Mouse (Mus musculus) megakaryocyte progenitor cell, adult 5-6 weeks (primary cell): ENCODE measurements around the gene Cope. TPM values are rescaled to one million over a fixed set of nuclear protein-coding genes. Genes with fewer than 3 reads are reported as not detected.
A peak's percentile ranks its signal among the peaks of the same experiment; 100 is the strongest.

Experiments
- ATAC-seq: replicated peaks from 2 replicates; pipeline ENCODE4 v1.8.0; 2016; ENCODE audit warnings: mild to moderate bottlenecking, moderate TSS enrichment, inconsistent platforms; ENCODE audit not compliant: poor library complexity
- total RNA-seq, 2 experiments: library from RNA; stranded (forward) in 1 of 2; stranded (reverse) in 1 of 2; fragments of 157-497, 149-512 nt in 1 of 2; fragments of 200-1000 nt in 1 of 2; gene quantifications; 2 replicates each; pipeline versions ENCODE4 v1.2.3 to v1.2.4; 2015 to 2017

The Cope gene
- total RNA-seq (2015) (214 and 223 TPM in 2 replicates), total RNA-seq (2017) (129 and 151 TPM in 2 replicates)

DNA sequence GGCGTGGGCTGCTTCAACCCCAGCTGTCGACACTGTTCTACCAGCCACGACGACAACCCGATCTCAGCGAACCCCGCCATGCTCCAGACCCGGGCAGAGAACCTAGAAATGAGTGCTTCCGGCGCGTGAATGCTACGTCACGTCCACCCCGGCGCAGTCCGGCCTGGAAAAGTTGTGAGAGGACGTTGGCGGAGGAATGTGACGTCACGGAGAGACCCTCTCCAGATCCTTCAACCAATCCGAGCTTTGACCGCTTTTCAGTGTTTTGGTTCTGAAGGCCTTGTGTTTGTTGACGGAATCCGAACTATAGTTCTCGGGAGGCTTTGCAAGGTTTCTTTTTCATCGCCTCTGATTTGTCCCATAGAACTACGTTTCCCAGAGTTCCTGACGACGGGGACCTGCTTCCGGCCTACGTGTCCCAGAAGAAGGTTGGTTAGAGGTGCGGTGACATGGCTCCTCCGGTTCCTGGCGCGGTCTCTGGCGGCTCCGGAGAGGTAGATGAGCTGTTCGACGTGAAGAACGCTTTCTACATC is at the start of gene Cope, which contains the start of gene Ddx49:
Gene Cope, plus strand, starts transcription at position 161 of the 533 bp plus-strand sequence.
Gene Ddx49, minus strand, starts transcription at position 132 of the 533 bp plus-strand sequence.
- peak; percentile 95 for ATAC-seq

DNA sequence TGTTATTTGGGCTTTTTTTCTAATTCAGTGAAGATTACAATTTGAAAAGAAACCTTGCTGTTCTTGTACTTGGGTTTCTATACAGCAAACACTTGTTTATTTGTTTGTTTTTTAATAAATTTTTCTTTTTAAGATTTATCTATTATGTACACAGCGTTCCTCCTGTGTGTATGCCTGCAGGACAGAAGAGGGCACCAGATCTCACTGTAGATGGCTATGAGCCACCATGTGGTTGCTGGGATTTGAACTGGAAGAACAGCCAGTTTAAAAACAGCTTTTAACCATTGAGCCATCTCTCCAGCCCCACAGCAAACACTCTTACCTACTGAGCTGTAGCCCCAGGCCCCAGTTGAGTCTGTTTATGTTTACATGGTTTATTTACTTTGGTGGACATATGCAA is 47.7 kb upstream of the Cope start:
- ATAC-seq, result no peak

GRCm38 (mm10) chr8:70257456-70257855 is 44.9 kb upstream of the Cope start:
- no peak for ATAC-seq

DNA sequence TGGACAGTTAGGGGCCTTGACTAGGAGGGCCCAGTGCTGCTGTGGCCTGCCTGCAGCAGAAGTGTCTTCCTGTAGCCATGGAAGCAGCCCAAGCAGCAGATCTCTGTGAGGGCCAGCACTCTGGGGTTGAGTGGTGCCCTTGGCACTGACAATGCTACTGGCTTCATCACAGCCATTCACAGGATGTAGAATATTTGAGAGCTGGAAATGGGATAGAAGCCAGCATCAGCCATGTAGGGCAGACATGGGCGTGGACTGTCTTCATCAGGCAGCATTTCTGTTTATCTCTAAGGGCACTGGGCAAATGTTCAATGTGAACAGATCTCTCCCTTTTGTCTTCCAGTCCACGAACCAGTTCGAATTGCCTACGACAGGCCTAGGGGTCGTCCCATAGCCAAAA is 43.7 kb upstream of the Cope start:
- ATAC-seq, result peak; percentile 69

GRCm38 (mm10) chr8:70259043-70259442 is 43.3 kb upstream of the Cope start:
- peak; percentile 77 for ATAC-seq

DNA sequence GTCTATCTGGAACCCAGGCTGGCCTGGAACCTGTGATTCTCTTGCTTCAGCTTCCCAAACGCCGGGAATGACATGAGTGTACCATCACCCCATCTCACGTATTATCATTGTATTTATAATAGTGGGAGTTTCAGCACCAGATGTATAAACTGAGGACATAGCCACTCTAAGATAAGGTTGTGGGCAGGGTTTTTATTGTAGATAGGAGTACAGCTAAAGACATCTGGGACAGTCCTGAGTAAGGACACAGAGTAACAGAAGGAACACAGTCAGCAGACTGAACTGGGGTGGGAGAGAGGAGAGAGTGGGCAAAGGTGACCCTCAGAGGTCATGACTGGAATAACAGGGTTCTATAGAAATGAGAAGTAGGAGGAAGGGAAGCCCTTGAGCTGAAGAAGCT is 34.6 kb upstream of the Cope start:
- peak; percentile 46 for ATAC-seq

DNA sequence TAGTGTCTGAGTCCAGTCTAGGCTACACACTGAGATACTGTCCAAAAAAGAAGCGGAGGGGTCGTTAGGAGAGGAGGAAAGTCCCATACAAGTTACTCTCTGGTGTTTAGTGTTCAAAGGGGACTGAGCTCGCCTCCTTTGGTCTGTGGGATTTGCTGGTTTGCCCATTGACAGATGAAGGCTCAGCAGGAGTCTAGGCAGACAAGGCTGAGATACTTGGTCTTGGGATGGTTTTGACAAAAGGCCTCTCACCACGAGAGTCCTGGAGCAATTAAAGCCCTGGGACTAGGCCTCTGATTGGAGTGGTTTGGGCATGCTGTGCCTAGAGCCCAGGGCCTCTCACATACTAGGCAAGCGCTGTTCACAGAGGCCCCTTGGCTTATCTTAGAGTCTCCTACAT is 34.0 kb upstream of the Cope start:
- peak; percentile 1; the same call in 1 of the 2 replicates for ATAC-seq

DNA sequence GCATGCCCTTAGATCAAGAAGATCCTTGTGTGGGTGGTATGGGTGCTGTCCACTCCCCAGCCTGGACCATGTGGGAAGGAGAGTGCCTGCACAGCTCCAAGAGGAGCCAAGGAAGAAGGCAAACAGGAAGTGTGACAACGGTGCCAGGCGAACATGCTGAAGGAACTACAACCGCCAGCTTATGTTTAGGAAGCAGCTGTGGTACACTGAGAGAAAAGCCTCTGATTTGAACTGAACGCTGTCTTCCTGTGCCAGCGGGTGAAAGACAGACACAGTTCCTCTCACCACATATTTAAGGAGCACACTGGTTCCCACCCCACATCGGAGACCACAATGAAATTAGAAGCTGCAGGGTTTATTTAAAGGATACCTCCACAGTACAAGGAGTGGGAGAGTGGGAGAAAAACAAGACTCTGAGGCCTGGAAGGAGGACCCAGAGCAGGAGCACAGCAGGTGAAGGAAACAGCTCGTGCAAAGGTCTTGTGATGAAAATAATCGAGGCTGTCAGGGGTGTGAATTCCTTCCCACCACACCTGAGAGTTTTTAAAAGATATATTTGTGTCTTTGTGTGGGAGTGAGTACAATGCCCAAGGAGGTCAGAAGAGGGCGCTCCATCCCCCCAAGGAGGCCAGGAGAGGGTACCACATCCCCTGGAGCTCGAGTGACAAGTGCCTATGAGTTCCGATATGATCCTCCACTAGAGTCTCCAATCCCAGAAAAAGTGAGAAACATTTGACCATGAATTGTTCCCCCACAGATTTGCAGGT is 33.3 kb upstream of the Cope start:
- peak; percentile 49 for ATAC-seq

DNA sequence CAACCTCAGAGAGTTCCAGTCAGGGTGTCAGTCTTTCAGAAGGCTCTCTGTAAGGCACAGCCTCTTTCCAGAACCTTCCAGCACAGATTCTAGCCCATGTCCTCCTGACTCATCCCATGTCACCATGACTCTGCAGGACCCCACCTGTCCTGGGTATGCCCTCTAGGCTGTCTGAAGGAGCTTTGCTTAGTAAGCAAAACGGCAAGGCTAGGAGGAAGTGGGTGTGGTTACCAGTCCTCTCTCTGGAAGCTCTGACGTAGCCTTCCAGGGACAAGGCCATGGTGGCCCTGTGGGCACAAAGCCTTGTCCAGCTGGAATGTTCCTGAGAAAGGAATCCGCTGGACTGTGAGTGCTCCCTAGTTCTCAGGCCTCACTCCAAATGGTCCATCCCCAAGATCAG is 29.4 kb upstream of the Cope start:
- peak; percentile 62 for ATAC-seq

DNA sequence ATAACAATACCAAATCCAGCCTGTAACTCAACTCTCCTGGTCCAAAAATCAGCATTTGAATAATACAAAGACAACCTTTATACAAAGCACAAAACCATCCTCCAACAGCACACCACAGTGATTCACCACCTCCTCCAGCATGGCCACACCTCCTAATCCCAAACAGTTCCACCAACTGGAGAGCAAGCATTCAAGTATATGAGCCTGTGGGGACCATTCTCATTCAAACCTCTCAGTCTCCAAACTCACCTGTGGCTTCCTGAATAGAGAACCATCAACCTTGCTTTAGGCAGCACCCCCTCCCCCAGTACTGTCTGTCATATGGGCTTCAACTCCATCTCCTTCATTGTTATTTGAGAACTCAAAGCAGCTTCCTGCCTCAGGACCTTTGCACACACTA is 28.0 kb upstream of the Cope start:
- no peak for ATAC-seq

DNA sequence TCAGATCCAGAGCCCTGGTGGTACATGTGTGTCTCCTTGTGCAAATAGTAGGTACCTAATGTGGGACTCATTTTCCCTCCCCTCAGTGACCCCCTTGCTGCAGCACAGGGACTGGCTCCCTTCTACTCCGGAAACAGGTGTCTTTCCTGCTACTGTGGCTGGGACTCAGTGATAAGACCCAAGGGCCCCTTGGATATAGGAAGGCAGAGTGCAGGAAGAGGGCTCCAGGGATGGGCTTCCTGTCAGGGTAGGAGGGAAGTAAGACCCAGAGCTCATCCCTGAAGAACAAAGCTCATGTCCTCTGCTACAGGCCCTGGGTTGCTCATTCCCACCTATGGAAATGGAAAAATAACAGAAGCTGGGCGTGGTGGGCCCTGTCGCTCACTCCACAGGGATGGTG is 25.8 kb upstream of the Cope start:
- peak; percentile 53 for ATAC-seq

DNA sequence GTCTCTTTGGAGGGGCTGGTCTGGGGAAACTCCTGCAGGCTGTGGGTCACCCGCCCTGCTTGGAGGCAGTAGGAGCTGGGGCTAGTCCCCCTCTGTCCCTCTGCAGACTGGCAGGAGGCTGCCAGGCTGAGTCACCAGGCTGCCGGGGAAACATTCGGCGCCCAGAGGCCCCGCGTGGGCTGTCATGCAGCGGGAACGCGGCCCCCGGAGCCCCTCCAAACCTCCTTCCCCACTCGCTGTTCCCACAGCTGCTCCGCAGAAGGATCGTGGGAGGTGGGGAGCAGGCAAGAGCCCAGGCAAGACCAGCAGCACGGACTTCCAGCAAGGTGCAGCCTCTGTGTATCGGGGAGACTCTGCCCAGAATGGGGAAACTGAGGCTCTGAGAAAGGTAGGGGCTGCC is 24.1 kb upstream of the Cope start:
- no peak for ATAC-seq

DNA sequence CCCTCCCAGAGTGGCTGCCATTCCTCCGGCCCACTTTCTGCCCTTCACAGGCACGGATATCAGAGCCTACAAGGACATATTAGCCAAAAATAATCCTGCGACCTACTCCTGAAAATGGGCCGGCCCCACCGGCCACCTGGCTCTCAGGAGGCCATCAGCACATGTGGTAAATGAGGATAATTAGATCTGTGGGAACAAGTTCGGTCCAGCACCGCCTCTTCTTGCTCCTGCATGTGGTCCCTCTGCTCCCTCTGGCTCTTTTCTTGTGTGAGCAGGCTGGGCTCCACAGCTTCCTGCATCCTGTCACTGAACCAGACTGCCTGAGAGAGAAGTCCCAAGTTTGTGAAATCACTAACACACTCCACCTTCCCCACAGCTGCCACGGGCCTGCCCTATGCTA is 23.1 kb upstream of the Cope start:
- ATAC-seq, result no peak

DNA sequence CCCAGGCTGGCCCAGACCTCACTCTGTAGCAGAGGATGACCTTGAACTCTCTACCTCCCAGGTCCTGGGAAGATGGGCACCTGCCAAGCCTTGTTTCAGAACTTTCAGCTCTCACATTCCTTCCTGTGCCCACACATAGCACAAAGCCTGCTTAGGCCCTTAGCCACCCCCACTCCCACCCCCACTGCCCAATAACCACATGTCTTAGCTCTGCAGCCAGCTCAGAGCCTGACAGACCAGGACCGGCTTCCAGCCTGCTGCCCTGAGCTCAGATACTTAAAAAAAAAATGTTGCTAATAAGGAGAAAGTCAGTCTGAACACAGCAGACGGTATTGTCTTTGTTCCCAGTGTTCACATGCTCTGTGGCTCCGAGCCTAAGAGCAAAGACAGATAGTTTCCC is 21.3 kb upstream of the Cope start:
- no peak for ATAC-seq

DNA sequence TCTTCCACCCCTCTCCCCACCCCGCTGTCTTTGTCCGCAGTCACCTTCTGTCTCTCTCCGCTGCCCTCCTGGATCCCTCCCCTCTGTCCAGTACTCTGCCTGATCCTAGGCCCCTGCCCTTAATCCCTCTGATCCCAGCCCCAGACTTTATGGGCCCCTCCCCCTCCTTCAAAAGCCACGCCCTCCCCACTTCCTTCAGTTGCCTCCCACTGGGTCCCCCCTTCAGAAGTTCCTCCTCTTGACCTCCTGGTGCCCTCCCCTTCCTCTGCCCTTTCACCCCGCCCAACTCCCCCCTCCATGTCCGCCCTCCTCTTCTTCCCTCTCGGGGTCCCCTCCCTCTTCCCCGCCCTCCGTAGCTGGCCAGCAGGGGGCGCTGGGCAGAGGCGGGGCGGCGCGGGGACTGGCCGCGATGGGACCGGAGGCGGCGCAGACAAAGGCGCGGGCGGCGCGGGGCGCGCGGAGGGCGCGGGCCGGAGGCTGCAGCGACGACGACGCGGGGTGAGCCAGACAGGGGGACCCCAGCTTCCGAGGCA is 19.6 kb upstream of the Cope start, which contains the start of gene Homer3:
Gene Homer3, plus strand, starts transcription at position 225 of the 533 bp plus-strand sequence.
- ATAC-seq, result peak; percentile 93

DNA sequence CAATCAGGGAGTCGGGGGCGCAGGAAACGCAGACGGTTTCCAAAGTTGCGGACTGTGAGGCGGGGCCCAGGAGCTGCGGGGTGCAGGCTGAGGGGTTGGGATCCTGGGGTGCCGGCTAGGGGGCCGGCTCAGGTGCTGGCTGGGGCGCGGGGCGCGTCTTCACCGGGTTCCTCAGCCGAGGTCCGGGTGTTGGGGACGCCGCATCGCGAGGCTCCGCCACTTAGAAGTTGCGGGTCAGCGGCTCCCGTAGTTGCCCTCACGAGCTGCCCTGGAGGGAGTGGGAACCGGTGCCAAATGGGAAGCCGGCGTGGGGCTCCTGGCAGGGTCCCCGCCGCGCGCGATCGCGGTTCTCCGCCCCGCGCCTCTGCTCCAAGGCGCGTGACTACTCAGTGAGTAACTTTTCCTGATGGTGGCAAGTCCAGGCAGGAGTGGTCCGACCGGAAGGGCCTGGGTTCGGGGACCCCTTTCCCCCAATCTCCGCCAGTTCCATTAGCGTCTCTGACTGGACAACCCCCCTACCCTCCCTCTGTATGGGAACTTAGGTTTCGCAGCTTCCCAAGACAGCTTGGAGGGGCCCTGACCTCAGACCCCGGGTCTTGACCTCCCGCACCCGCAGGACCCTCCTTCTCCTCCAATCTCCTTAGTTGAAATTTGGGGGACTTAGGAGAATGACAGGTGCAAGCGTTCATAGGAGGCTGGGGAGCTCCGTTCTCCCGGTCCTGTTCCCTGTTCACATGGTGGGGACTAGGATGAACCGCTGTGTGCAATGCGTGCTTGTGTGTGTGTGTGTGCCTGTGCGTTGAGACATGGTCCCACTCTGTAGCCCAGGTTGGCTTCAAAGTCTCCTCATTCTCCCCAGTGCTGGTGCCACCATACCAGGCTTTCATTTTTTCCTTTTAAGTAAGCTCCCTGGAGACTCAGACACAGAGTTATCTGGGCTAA is 18.9 kb upstream of the Cope start:
- ATAC-seq, result no peak

DNA sequence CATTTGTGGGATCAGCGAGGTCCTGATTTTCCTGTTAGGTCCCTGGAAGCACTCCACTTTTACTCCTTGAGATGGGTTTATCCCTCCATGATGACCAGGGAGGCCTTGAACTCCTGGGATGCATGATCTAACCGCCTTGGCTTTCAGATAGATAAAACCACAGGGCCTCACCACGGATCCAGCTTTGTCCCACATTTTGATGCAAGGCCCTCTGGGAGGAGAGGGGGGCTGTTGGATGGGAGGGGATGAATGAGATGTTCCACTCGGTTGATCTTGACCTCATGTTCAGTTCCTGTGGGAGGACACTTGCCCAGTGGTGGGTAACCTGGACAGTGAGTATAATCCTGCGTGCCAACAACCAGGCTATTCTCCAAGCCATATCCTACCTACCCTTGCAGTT is 17.9 kb upstream of the Cope start:
- ATAC-seq, result no peak

GRCm38 (mm10) chr8:70285304-70285703 is 17.0 kb upstream of the Cope start:
- no peak for ATAC-seq

DNA sequence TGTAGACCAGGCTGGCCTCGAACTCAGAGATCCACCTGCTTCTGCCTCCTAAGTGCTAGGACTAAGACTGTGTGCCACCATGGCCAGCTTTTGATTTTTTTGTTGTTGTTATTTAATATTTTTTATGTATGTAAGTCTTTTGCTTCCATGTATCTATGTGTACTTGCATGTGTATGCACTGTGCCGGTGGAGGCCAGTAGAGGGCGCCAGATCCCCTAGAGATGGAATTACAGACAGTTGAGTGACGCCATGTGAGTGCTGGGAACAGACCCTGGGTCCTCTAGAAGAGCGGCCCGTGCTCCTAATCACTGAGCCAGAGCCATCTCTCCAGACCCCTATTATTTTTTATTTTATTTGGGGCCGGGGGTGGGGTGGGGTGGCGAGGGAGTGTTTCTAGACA is 15.6 kb upstream of the Cope start:
- ATAC-seq, result no peak

GRCm38 (mm10) chr8:70293988-70294405 is 8.3 kb upstream of the Cope start:
- ATAC-seq, result no peak

- ATAC-seq, result no peak; the same call in 1 of the 2 replicates
Observed at GRCm38 (mm10) chr8:70300881-70301280, 1.4 kb upstream of the Cope start.
